Mouse (Mus musculus) heart, embryonic 13.5 days (tissue): ENCODE measurements at regions not wholly inside any gene's neighbourhood (a gene's known extent, or its start where the extent isn't known, plus 50 kb on each side); places are given as distances from the start of the nearest gene placed in this dataset.

Source experiments
- ATAC-seq: fragments of 200-750 bp; cut with Nextera tagmentation; 2 replicates; pipeline ENCODE4 v1.8.0; 2017; ENCODE audit warnings: moderate TSS enrichment; ENCODE audit not compliant: insufficient number of reproducible peaks, low FRiP score, low TSS enrichment; ENCODE audit errors: extremely low read depth
- H3K27ac ChIP-seq: fragments of 300-500 bp; sonication (generic); replicated peaks from 2 replicates; pipeline ENCODE4 v1.5.1; 2015; ENCODE audit warnings: moderate library complexity, mild to moderate bottlenecking, inconsistent platforms
- H3K27me3 ChIP-seq: fragments of 300-500 bp; sonication (generic); replicated peaks from 2 replicates; pipeline ENCODE4 v1.6.1; 2015; ENCODE audit warnings: mild to moderate bottlenecking, inconsistent platforms
- H3K36me3 ChIP-seq: fragments of 300-500 bp; sonication (generic); 2 replicates; pipeline ENCODE4 v1.6.1; 2015; ENCODE audit warnings: mild to moderate bottlenecking, inconsistent platforms
- H3K4me1 ChIP-seq: fragments of 300-500 bp; sonication (generic); 2 replicates; pipeline ENCODE4 v1.6.1; 2015; ENCODE audit warnings: inconsistent platforms
- H3K4me2 ChIP-seq: fragments of 300-500 bp; sonication (generic); 2 replicates; pipeline ENCODE4 v1.6.1; 2015; ENCODE audit warnings: inconsistent platforms, mild to moderate bottlenecking, moderate library complexity
- H3K4me3 ChIP-seq: fragments of 300-500 bp; sonication (generic); 2 replicates; pipeline ENCODE4 v1.5.1; 2015; ENCODE audit warnings: moderate library complexity, mild to moderate bottlenecking, inconsistent platforms
- H3K9ac ChIP-seq: fragments of 300-500 bp; sonication (generic); 2 replicates; pipeline ENCODE4 v1.6.1; 2015; ENCODE audit warnings: inconsistent platforms, mild to moderate bottlenecking, moderate library complexity
- H3K9me3 ChIP-seq: fragments of 300-500 bp; sonication (generic); 2 replicates; pipeline ENCODE4 v1.6.1; 2016; ENCODE audit warnings: inconsistent platforms
- WGBS: fragments of 180-500 bp; shearing (Covaris S2); methylation state at CpG from one replicate; pipeline ENCODE4 v1.1.7; 2015; ENCODE audit warnings: mixed read lengths; 5-methylcytosine and 5-hydroxymethylcytosine counted together

DNA sequence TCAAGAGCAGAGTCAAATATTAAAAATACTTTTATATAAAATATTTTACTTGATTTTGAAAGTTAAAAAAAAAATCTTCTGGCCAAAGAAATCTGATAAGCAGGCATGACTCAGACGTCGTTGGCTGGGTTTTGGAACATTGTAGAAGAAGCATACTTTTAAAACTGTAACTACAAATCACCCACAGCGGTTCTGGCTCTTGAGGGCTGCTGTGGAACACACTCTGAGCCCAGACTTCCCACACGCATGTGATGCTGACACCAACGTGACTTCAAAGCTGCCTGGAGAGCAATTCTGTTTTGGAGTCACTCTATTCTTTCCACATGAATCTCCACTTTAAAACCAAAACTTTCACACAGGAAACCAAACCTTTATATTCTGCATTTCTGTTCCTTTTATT lies 1649.2 kb downstream of the Efnb2 start:
- no peaks in the 10 kb centered on the region for H3K9me3 ChIP-seq
- H3K27ac ChIP-seq: no peak overlapping the region
- H3K9ac ChIP-seq: no peak overlapping the region
- H3K27me3 ChIP-seq: no peaks in the 10 kb centered on the region
- H3K36me3 ChIP-seq: no peaks in the 10 kb centered on the region
- WGBS: 66% methylated on average over 5 of the region's 5 CpGs
- H3K4me1 ChIP-seq: no peaks in the 10 kb centered on the region
- no peak overlapping the region for H3K4me2 ChIP-seq
- no peak for ATAC-seq
- no peak overlapping the region for H3K4me3 ChIP-seq

DNA sequence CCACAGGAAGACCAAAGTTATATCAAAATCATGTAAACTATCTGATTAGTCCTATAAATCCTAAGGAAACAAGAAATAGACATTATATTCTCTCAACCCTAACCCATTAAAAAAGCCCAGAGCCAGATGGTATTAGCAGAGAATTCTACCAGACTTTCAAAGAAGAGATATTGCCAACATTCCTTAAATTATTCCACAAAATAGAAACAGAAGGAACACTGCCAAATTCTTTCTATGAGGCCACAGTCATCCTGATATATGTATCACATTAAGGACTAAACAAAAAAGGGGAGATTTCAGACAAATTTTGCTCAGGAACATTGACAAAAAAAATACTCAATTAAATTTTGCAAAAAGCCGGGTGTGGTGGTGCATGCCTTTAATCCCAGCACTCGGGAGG lies 1669.5 kb downstream of the Efnb2 start:
- Histone ChIP-seq H3K9me3 (no peaks in the 10 kb centered on the region), H3K9ac (no peak overlapping the region), H3K27ac (no peak overlapping the region), H3K4me1 (no peaks in the 10 kb centered on the region), H3K4me3 (no peak overlapping the region), H3K36me3 (no peaks in the 10 kb centered on the region), H3K27me3 (no peaks in the 10 kb centered on the region), H3K4me2 (no peak overlapping the region)
- WGBS: 69% methylated on average over 2 of the region's 2 CpGs
- no peak for ATAC-seq

GRCm38 (mm10) chr8:6989359-6990095 lies 1671.5 kb downstream of the Efnb2 start:
- no peak overlapping the region for H3K4me3 ChIP-seq
- WGBS: 76% methylated on average over 3 of the region's 3 CpGs
- H3K4me2 ChIP-seq: no peak overlapping the region
- no peak overlapping the region for H3K9ac ChIP-seq
- H3K9me3 ChIP-seq: no peaks in the 10 kb centered on the region
- H3K27me3 ChIP-seq: no peaks in the 10 kb centered on the region
- no peaks in the 10 kb centered on the region for H3K36me3 ChIP-seq
- H3K27ac ChIP-seq: no peak overlapping the region
- ATAC-seq: no peak
- no peaks in the 10 kb centered on the region for H3K4me1 ChIP-seq

- Histone ChIP-seq H3K4me2 (no peak overlapping the region), H3K4me3 (no peak overlapping the region), H3K27me3 (no peaks in the 10 kb centered on the region), H3K4me1 (no peaks in the 10 kb centered on the region), H3K9me3 (no peaks in the 10 kb centered on the region), H3K9ac (no peak overlapping the region), H3K36me3 (no peaks in the 10 kb centered on the region), H3K27ac (no peak overlapping the region)
- ATAC-seq: no peak
Measured at GRCm38 (mm10) chr8:6973961-6974360, 1687.1 kb downstream of the Efnb2 start.

DNA sequence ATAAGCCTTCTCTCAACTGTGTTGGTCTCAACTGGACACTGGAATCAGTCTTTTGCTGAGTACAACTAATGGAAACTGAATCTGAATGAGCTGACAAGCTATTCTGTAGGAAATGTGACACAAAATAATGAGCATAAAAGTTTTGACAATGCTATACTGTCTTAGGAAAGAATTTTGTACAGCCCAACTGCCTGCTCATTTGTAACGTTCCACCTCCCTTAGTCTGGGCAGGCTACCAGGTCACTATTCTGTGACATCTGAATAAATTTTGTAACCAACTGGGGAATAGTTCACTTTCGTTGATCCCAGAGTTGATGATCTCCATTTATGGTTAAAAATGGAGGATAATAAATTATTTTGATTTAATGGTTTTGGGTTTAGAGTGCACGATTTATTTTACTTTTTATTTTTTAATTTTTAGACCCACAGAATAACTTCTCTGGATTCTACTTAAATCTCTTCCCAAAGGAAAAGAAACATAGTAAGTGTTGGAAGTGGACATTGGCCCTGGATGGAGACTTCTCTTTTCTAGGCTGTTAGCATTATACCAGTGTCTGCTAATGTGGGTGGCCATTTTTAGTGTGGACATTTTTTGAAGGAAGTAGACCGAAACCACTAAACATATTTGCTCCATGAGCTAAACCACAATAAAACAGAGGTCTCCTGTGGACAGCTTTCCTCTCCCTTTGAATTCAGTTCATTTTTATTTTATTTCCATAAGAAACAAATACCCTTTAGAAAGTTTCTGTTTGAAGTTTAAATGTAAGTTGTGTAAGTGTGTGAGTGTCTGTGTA lies 1697.8 kb downstream of the Efnb2 start:
- Histone ChIP-seq H3K27me3 (no peaks in the 10 kb centered on the region), H3K9ac (no peak overlapping the region), H3K27ac (no peak overlapping the region), H3K36me3 (no peaks in the 10 kb centered on the region), H3K9me3 (no peaks in the 10 kb centered on the region), H3K4me2 (no peak overlapping the region), H3K4me3 (no peak overlapping the region), H3K4me1 (no peaks in the 10 kb centered on the region)
- ATAC-seq: no peak
- 74% methylated on average over 4 of the region's 4 CpGs for WGBS

- WGBS: 83% methylated on average over 5 of the region's 5 CpGs
- Histone ChIP-seq H3K9me3 (no peaks in the 10 kb centered on the region), H3K4me3 (no peak overlapping the region), H3K27ac (no peak overlapping the region), H3K4me1 (no peaks in the 10 kb centered on the region), H3K9ac (no peak overlapping the region), H3K36me3 (no peaks in the 10 kb centered on the region), H3K27me3 (no peaks in the 10 kb centered on the region), H3K4me2 (no peak overlapping the region)
- ATAC-seq: no peak
Measured at GRCm38 (mm10) chr8:6958086-6958485, 1703.0 kb downstream of the Efnb2 start.

GRCm38 (mm10) chr8:6954251-6954650 lies 1706.8 kb downstream of the Efnb2 start:
- ATAC-seq: no peak
- H3K9ac ChIP-seq: no peak overlapping the region
- 73% methylated on average over 7 of the region's 7 CpGs for WGBS
- H3K4me1 ChIP-seq: no peaks in the 10 kb centered on the region
- H3K4me3 ChIP-seq: no peak overlapping the region
- H3K27me3 ChIP-seq: no peaks in the 10 kb centered on the region
- no peak overlapping the region for H3K27ac ChIP-seq
- H3K36me3 ChIP-seq: no peaks in the 10 kb centered on the region
- no peak overlapping the region for H3K4me2 ChIP-seq
- H3K9me3 ChIP-seq: 0 out of 2 replicates have a peak, but pooled peaks cover under 1% of the 10 kb centered on the region

DNA sequence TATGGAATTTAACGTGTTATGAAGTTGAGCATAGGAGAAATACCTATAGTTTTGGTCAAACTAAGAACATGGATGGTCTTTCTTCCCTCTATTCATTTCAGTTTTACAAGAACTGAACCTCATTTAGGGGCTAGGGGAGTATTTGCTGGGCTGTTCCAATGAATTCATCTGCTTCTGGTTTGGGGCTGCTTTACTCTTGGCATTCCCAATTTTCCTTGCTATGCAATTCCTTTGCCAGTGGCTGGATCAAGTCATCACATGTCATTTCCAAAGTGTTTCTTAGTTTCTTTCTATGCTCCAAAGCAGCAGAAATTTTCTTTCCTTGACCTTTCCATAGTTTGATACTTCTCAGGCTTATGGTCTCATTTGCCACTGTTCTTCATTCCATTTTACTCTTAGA lies 1738.6 kb downstream of the Efnb2 start:
- Histone ChIP-seq H3K27ac (no peak overlapping the region), H3K4me2 (no peak overlapping the region), H3K27me3 (no peaks in the 10 kb centered on the region), H3K36me3 (no peaks in the 10 kb centered on the region), H3K4me3 (no peak overlapping the region), H3K9me3 (no peaks in the 10 kb centered on the region), H3K4me1 (no peaks in the 10 kb centered on the region), H3K9ac (no peak overlapping the region)
- no peak for ATAC-seq
- 68% methylated on average over 1 of the region's 1 CpGs for WGBS

DNA sequence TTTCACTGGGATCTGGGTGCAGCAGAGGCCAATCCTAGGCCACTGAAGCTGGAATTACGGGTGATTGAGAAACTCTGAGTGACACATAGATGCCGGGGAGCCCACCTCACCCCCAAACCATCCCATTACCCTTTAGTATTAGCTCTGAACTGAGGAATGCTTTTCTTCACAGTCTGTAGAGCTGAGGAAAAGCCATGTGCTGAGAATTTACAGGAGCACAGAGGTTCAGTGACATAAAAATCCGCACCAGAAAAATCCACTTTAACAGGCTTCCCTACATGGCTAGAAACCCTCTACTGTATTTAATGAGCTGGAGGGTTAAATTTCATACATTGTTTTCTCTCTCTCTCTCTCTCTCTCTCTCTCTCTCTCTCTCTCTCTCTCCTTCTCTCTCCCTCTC lies 1753.4 kb downstream of the Efnb2 start:
- ATAC-seq: no peak
- Histone ChIP-seq H3K36me3 (no peaks in the 10 kb centered on the region), H3K9ac (no peak overlapping the region), H3K9me3 (no peaks in the 10 kb centered on the region), H3K4me3 (no peak overlapping the region), H3K4me2 (no peak overlapping the region), H3K27ac (no peak overlapping the region), H3K27me3 (no peaks in the 10 kb centered on the region), H3K4me1 (no peaks in the 10 kb centered on the region)
- 63% methylated on average over 3 of the region's 3 CpGs for WGBS

DNA sequence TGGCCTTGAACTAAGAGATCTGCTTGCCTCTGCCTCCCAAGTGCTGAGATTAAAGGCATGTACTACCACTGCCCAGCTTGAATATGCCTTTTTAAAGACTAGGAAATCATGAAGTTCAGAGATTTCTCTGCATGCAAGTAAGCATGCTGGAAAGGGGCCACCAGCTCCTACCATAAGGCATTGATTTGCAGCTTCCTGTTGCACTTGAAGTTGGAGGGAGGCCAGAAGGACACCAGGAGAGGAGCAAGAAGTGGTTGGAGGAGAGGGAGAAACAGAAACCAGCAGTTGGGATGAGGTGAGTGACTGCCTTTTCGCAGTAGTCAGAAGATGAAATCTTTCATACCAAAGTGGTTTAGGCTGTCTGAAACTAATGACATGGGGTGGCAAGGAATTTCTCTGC lies 1769.6 kb downstream of the Efnb2 start:
- H3K4me3 ChIP-seq: no peak overlapping the region
- H3K27ac ChIP-seq: no peak overlapping the region
- no peaks in the 10 kb centered on the region for H3K36me3 ChIP-seq
- no peak overlapping the region for H3K4me2 ChIP-seq
- no peak for ATAC-seq
- no peaks in the 10 kb centered on the region for H3K4me1 ChIP-seq
- H3K27me3 ChIP-seq: no peaks in the 10 kb centered on the region
- H3K9ac ChIP-seq: no peak overlapping the region
- H3K9me3 ChIP-seq: no peaks in the 10 kb centered on the region
- WGBS: 63% methylated on average over 1 of the region's 1 CpGs

GRCm38 (mm10) chr8:6886779-6887402 lies 1774.2 kb downstream of the Efnb2 start:
- no peaks in the 10 kb centered on the region for H3K4me1 ChIP-seq
- no peak overlapping the region for H3K4me2 ChIP-seq
- ATAC-seq: no peak
- WGBS: 79% methylated on average over 5 of the region's 5 CpGs
- H3K27ac ChIP-seq: no peak overlapping the region
- H3K27me3 ChIP-seq: no peaks in the 10 kb centered on the region
- no peaks in the 10 kb centered on the region for H3K9me3 ChIP-seq
- no peaks in the 10 kb centered on the region for H3K36me3 ChIP-seq
- H3K4me3 ChIP-seq: no peak overlapping the region
- H3K9ac ChIP-seq: no peak overlapping the region
